Mouse (Mus musculus): Measurements from ENCODE around the gene Bmpr1a.

The Bmpr1a gene

DNA sequence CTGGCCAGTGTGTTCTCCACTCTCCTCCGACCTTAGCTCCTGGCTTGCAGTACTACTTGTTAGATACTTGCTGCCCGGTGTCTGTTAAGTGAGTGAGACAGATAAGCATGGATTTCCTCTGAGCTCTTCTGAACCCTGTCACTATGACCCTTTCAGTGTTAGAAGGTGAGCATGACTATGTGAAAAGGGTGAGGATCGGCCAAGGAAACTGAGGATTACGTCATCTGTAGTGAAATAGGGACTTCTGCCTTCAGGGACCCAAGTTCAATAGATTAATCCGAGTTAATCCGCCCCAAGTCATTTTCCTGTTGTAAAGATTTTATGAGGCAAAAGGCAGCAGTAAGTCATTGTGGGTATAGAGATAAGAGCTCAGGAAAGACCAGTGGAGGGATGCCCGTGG lies 2.2 kb upstream of the Bmpr1a start:
- DNase-seq (ENCODE audit: low spot score in 2 of 2) = no peak

DNA sequence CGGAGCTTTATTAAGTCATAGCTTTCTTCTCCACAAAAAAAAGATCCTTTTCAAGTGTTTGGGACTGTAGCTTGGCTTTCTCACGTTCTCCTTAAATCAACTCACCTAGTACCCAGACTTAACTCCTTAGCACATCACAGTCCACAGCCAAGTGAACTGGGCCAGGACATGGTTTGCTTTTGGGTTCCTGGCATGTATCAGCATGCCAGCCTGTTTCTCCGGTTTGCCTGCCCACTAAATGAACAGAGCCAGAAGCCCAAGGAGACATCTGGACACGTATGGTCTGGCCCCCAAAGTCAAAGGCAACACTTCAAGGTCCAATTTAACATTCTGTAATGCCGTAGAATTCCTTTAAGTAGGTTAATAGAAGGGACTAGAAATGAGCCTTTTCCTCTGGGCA lies 1.2 kb upstream of the Bmpr1a start:
- no peak for DNase-seq (ENCODE audit: low spot score in 2 of 2)

DNA sequence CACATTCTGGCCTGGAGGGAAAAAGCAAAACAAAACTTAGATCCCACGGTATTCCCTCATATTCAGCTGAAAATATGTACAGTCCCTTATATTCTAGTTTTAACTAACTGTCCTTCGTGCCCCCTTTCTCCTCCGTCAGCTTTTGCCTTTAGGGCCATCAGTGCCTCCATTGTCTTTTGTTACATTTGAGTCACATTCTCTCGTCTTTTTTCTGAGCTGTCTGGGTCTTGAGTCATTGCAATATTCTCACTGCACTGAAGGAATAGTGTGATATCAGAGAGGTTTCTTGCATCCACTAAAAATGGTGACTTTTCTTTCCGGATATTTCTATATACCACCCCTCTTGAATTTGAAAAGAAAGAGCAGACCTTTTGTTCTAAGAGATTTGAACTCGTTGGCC lies 618 bp upstream of the Bmpr1a start:
- DNase-seq (ENCODE audit: low spot score in 2 of 2) = no peak

DNA sequence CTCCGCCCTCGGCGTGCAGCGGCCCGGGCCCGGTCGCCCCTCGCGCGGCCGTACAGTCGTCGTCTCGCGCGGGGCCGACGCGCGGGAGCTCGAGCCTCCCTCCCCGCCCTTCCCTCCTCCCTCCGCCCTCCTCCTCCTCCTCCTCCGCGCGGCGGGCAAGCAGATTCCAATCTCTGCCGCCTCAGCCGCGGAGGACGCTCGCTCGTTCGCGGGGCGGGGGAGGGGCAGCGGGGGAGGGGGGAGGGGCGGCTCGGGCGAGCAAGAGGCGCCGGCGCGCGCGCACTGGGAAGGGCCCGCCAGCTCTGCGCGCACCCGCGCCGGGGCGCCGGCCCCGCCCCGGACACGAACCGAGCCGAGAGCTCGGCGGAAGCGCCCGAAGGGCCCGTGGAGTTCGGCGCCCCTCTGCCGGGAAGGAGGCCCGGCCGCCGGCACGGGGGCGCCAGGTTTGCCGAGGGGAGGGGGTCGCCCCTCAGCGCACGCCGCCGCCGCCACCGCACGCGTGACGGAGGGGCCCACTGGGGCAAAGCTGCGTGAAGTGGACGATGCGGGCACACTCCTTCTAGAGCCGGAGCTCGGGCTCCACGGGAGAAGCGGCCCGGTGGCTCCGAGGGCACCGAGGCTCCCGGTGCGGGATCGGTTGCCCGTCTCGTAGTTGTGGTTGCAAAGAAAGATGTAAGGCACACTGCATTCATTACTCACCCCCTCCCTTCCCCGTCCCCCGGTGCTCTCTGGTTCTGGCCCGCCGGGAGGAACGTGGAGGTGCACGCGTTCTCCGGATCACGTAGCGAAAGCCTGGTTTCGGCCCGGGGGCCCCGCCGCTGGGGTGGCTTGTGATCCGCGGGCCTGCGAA lies 441 bp downstream of the Bmpr1a start:
- DNase-seq (ENCODE audit: low spot score in 2 of 2) = peak; percentile 79 to 87

DNA sequence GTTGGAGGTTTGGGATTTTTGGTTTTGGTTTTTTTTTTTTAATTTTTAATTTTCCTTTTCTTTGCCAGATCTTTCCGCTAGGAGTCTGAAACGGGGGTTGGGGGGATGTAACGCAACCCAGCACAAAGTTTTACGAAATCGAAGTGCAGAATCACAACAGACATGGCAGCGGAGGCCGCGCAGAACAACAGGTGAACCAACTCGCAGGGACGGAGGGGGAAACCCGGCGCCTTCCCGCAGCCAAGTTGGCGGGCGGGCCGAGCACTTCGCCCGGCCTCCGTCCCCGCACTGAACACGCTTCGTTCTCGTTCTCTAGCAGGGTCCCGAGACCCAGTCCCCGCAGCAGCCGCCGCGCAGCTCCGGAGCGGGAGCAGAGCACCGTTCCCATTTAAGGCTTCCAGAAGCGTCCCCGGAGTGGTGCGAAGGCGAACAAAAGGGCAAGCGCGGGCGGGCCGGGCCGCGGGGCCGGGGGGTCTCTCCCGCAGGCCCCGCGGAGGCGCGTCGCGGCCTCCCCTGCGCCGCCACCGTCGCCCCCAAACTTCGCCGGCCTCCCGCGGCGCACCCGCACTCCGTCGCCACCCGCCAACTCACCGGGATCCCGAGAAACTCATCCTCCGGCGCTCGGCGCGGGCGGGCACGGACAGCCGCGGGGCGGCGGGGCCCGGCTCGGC lies 1.2 kb downstream of the Bmpr1a start:
- DNase-seq (ENCODE audit: low spot score in 2 of 2) = peak; percentile 46 to 57

DNA sequence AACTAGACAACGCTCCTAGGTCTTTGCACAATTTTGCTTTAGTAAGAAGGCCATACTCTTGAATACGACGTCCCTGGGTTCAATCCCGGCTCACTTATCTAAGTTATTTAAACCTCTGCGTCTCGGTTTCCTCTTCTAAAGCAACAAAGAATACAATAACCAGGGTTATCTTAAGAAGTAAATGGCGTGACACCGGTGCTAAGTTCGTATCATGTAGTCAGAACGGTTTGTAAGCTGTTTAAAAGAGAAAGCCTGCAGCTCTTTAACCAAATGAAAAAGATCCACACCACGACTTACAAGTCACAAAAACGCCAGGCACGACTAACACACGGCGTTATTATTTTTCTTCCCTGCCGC lies 1.7 kb downstream of the Bmpr1a start:
- peak in 1 of 2 experiments; percentile 9 for DNase-seq (ENCODE audit: low spot score in 2 of 2)

DNA sequence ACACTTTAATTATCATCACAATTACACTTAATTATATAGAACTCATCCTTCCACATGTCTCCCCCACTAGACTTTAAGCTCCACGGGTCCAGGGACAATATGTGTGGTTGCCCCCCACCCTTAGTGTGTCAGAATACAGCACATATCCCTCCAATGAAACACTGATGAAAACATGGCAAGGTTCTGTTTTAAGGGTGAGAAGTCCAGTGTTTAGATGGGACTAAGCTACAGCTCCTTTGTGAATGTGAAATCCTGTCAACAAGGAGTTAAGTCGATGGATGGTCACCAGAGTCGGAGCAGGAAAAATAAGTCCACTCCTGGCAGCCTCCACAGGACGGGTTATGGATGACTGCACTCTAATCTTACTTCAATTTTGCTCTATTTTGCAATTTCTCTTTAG lies 2.8 kb downstream of the Bmpr1a start:
- no peak for DNase-seq (ENCODE audit: low spot score in 2 of 2)

DNA sequence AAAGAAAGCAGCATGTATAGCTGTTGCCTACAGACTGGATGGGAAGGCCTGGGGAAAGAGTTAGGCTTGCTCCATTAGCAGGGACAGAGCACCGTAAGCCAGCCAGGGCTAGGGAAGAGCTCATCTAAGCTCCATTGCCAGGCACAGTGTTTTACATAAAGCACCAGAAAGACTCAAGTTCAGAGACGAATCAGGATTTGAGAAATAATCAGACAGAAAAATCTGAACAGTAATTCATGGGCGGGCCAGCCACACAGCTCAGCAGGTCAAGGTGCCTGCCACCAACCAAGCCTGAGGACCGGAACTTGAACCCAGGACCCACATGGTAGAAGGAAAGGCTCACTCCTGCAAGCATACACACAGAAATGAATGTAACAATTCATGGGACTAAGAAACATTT lies 3.5 kb downstream of the Bmpr1a start:
- DNase-seq (ENCODE audit: low spot score in 2 of 2) = no peak

DNA sequence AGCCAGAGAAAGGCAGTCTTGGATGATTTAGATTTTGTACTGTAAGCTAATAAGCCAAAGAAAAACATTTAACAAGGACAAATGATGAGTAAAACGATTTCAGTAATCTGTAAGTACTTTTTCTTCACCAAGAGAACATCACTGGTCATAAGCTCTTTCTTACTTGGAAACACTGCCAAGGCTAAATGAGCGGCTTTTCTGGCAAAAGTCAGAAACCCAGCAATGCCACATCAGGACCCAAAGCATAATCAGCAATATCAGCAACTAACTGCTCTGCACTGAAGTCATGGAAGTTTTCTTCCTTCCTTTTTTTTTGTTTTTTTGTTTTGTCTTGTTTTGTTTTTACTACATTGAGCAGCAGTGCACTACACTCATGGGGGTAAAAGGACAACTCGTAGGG lies 5.8 kb downstream of the Bmpr1a start:
- DNase-seq (ENCODE audit: low spot score in 2 of 2) = no peak

DNA sequence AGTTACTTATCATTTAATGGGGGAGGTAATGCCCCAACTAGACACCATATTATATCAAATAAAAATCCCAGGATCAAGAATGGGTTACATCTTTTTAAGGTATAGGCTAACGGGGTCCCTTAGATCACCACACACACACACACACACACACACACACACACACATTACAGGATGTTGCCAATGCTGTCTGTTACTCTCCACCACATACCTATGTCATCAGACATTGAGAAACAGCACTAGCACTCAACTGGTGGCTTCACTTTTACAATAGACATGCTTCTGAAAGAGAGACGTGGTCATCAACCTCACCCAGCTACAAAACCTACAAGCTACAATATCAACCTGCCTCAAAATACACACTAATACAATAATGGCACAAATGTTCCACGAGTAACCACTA lies 9.5 kb downstream of the Bmpr1a start:
- DNase-seq (ENCODE audit: low spot score in 2 of 2) = no peak

DNA sequence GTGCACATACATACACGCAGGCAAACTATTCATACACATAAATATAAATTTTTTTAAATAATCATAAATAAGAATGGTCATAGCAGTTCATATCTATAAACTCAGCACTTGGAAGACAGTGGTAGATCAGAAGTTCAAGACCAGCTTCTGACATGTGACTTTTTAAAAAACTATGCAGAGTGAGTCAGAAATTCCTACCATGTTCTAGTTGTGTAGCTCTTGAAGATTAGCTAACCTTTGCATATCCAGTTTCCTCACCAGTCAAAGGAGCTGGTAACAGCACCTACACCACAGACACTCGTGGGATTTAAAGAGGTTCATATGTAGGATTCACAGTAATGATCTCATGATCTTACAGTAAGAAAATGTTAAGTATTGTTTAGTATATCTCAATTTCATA lies 10.5 kb downstream of the Bmpr1a start:
- no peak for DNase-seq (ENCODE audit: low spot score in 2 of 2)

DNA sequence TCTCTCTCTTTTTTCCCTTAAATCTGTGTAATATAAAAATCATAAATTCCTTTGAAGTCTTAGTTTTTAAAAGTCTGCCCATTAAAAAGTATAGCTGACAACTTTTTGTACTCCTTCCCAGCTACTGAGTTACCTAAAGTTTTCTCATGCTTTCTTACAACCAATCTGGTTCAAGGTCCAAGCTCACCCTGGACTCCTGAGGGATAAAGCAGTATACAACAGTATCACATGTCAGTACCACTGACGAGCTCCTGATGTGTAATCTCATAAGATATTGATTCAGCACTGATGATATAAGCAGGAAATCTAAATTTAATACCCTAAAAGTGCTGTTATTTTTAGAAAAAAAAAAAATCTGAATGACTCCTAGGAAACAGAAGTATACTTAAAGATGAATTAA lies 12.2 kb downstream of the Bmpr1a start:
- no peak for DNase-seq (ENCODE audit: low spot score in 2 of 2)

DNA sequence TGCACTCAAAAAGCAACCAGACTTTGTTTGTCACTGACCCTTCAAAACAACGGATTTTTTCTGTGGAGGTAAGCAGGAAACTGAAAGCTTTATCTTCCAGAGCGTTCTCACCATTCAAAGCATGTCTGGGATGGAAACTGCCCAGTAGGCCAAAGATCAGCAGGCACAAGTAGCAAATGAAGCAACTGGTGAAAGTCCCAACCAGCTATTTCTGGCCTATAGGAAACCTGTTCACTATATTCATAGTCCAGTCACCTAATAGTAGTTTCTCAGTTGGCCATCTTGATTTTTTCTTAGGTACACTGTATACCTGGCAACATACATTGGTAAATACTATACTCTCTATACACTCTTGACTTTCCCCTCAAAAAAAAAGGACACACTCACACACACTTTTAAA lies 13.2 kb downstream of the Bmpr1a start:
- DNase-seq (ENCODE audit: low spot score in 2 of 2) = no peak

DNA sequence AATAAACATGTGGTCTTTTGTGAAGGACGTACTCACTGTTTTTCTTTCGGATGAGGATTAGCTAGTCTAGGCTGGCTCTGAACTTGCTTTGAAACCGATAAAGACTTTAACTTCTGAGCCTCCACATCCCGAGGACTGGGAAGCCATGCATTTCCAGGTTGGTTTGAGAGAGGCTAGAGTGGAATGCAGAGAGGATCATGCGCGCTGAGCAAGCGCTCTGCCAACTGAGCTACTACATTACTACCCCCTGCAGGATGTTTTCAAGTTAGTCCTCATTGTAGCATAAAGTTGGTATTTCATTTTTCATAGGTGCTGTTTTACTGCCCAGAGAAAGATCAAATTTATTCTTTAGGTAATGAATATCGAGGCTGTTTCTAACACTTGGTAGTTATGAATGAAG lies 17.0 kb downstream of the Bmpr1a start:
- DNase-seq (ENCODE audit: low spot score in 2 of 2) = no peak

DNA sequence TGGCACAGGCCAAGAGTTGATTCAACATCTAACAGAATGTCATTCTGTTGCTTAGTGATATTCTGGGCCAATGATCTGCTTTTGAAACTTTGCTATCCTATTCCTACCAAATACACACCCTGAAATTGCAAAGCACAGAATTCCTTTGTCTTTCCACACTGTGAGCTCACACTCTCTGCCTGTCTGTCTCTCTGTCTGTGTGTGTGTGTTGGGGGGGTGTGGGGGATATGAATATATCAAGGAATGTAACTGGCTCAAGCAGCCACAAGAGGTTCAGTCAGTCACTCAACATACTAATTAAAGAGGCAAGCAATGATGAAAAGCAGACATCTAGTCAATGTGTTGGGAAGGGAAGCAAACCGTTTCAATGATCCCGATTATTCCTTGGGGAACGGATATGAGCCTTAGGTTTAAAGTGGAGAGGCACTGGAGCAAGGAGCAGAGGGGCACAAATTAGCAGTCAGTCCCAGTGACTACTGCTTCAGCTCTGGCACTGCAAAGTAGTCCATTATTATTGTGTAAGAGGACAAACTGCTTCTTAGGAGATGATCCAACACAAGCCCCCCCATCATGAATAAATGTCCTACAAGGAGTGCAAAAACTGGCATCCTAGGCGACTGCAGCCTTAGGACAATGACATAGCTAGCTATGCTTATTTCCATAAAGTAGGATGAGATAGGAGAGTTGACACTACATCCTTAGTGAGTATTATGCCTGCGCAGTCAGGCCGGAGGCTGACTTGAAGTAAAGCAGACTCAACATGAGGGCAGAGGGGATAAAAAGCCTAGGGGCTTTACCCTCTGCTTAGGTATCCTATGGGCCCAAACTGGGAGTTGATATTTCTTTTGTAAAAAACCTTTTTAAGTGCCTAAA lies 19.4 kb downstream of the Bmpr1a start:
- no peak for DNase-seq (ENCODE audit: low spot score in 2 of 2)

DNA sequence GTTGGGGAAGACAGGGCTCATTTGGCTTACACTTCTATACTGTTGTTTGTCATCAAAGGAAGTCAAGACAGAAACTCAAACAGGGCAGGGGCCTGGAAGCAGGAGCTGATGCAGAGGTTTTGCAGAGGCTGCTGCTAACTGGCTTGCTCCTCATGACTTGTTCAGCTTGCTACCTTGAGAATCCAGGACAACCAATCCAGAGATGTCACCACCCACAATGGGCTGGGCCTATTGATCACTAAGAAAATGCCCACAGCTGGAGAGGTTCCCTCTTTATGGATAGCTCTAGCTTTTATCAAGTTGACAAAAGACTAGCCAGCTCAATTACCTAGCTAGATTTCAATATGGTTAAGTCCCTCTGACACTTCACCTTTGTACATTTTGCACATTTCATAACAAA lies 31.6 kb downstream of the Bmpr1a start:
- DNase-seq (ENCODE audit: low spot score in 2 of 2) = no peak

DNA sequence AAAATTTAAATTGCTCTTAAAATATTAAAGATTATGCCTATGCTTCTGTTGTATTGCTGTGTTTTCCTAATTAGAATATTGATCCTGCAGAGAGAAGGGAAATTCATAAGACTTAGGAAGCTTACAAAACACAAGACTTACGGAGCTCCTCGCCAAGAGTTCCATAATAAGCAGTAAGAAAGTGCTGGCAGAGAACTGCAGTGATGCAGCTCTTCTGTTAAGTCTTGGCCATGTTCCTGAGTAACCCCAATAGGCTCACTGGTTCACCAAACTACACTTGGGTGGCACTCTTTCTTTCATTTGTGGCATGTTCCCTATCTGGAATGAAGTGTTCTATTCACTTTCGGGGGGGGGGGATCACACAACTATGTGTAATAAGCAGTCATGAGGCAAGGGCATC lies 36.9 kb downstream of the Bmpr1a start:
- no peak for DNase-seq (ENCODE audit: low spot score in 2 of 2)

DNA sequence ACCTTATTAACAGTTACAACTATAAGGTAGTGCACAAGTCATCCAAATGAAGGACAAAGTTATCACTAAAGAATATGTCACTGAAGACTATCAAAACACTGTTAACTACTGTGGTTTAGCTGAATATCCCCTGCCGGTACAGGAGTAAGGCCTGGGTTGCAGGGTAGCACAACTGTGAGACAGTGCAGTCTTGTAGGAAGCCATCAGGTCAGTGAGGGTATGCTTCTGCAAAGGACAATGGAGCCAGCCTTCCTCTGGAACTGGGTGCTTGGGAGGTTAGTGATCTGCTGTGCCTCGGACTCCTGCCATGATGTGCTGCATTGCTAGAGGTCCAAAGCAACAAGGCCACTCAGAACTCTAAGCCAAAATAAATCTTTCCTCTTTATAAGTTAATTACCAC lies 43.8 kb downstream of the Bmpr1a start:
- no peak for DNase-seq (ENCODE audit: low spot score in 2 of 2)

DNA sequence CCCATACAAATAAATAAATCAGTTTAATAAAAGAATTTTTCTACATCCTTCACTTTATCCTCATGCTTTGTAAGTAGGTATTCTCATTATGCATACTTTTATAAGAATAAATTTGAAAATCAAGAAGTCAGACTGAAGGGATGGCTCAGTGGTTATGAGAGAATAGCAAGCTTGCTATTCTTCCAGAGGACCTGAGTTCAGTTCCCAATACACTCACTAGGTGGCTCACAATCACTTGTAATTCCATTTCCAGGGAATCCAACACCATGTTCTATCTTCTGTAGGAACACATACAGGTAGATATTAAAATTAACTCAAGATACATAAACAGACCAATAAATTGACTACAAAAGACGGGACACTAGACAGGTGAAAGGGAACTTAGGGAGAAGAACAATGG lies 44.3 kb downstream of the Bmpr1a start:
- DNase-seq (ENCODE audit: low spot score in 2 of 2) = peak in 1 of 2 experiments; percentile 70

DNA sequence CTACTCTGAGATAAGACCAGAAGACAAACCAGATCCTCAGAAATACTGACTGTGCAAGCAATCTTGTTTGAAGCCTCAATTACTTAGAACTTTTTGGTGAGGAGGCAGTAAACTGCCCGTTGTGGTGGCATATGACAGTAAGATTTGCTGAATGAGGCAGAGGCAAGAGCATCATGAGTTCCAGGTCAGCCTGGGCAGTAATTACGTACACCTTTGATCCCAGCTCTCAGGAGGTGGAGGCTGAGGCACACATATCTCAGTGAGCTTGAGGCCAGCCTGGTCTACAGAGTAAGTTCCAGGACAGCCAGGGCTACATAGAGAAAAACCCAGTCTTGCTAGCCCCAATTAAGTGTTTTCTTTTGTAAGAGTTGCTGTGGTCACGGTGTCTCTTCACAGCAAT lies 48.9 kb downstream of the Bmpr1a start:
- no peak for DNase-seq (ENCODE audit: low spot score in 2 of 2)

DNA sequence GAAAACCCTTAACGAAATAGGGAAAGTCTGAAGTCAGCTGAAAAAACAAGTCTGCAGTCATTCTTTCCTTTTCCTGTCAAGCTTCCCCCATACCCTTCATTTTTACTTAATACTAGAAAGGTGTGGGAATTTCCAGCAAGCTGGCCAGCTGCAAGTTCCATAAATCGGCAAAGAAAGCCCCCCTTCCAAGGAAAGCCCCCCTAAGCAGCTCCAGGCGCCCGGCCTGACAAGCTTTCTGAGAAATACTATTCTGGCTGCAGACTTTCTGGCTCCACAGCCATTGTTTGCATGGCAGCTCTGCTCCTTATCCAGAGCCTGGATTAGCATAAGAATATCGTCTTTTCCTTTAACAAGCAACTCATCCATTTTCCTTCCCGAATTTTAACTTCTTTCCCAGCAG lies 49.5 kb downstream of the Bmpr1a start:
- no peak for DNase-seq (ENCODE audit: low spot score in 2 of 2)

DNA sequence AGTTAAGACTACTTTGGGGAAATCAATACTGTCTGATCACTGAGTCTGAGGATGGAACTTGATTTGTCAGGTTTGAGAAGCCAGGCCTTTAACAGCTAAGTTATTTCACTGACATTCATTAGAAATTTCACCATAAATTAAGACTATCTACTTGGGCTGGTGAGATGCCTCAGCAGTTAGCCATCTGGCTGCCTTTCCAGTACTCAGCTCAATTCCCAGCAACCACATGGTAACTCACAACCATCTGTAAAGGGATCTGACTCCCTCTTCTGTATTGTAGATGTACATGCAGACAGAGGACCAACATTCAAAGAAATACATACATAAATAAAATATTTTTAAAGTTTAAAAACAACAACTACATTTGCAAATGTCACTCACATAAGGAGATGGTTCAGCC lies 51.3 kb downstream of the Bmpr1a start:
- DNase-seq (ENCODE audit: low spot score in 2 of 2) = no peak

DNA sequence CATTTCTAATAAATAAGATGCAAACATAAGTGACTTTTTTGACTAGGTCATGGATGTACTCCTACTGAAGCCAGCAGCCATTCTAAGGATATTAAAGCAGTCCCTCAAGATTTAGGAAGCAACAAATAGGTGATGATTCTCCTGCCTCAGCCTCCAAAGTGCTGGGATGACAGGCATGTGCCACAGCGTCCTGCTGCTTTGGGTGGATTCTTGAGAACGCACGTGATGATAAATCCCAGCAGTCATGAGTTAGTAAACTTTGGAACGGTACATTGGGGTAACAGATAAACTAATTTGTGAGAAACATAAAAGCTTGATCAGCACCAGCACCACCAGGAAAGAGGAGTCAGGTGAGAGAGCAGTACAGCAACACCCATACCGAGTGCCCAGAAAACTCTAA lies 52.7 kb downstream of the Bmpr1a start:
- DNase-seq (ENCODE audit: low spot score in 2 of 2) = no peak
